Mouse (Mus musculus) lung, embryonic 14.5 days (tissue): Measurements from ENCODE around the gene Qk. TPM values are rescaled to one million over a fixed set of nuclear protein-coding genes. Genes with fewer than 3 reads are reported as not detected.

ENCODE experiments used
- ATAC-seq: fragments of 200-750 bp; cut with Nextera tagmentation; 2 replicates; pipeline ENCODE4 v1.8.0; 2017; ENCODE audit warnings: mild to moderate bottlenecking, moderate TSS enrichment, moderate library complexity; ENCODE audit not compliant: insufficient read depth
- DNase-seq: peaks from one replicate; pipeline ENCODE4 v3.0.0-alpha.2; 2015
- H3K27ac ChIP-seq: fragments of 300-500 bp; sonication (generic); 2 replicates; pipeline ENCODE4 v1.5.1; 2014; ENCODE audit warnings: low read depth, mild to moderate bottlenecking, moderate library complexity
- H3K27me3 ChIP-seq: fragments of 300-500 bp; sonication (generic); 2 replicates; pipeline ENCODE4 v1.6.1; 2014; ENCODE audit warnings: low read length, control low read depth; ENCODE audit not compliant: insufficient read depth
- H3K36me3 ChIP-seq: fragments of 300-500 bp; sonication (generic); 2 replicates; pipeline ENCODE4 v1.6.1; 2014; ENCODE audit warnings: control low read depth; ENCODE audit not compliant: insufficient read depth
- H3K4me1 ChIP-seq: fragments of 300-500 bp; sonication (generic); 2 replicates; pipeline ENCODE4 v1.6.1; 2014; ENCODE audit warnings: antibody characterized with exemption, control low read depth; ENCODE audit not compliant: insufficient read depth
- H3K4me2 ChIP-seq: fragments of 300-500 bp; sonication (generic); 2 replicates; pipeline ENCODE4 v1.6.1; 2014; ENCODE audit warnings: mild to moderate bottlenecking
- H3K4me3 ChIP-seq: fragments of 300-500 bp; sonication (generic); 2 replicates; pipeline ENCODE4 v1.5.1; 2014; ENCODE audit warnings: low read depth, low read length
- H3K9ac ChIP-seq: fragments of 300-500 bp; sonication (generic); 2 replicates; pipeline ENCODE4 v1.6.1; 2014
- H3K9me3 ChIP-seq: fragments of 300-500 bp; sonication (generic); 2 replicates; pipeline ENCODE4 v1.6.1; 2016; ENCODE audit warnings: low read depth, low read length, control low read depth
- CTCF ChIP-seq: IDR thresholded peaks from 2 replicates; pipeline ENCODE4 v1.5.1; 2016; ENCODE audit warnings: antibody characterized with exemption, low read depth
- WGBS: fragments of 180-500 bp; shearing (Covaris S2); extraction: QIAGEN DNeasy Blood & Tissue Kit; methylation state at CpG from one replicate; pipeline ENCODE4 v1.1.7; 2014; 5-methylcytosine and 5-hydroxymethylcytosine counted together
- polyA plus RNA-seq: library from polyadenylated mRNA; unstranded; fragments of >200 nt; fragmentation: Nextera tagmentation; extraction: Ambion mirVana; gene quantifications from 2 replicates; pipeline ENCODE4 v1.2.1, GENCODE M21; 2014

Qk gene
- polyA plus RNA-seq, 1 experiment from 2014 or later: 49.7 TPM

DNA sequence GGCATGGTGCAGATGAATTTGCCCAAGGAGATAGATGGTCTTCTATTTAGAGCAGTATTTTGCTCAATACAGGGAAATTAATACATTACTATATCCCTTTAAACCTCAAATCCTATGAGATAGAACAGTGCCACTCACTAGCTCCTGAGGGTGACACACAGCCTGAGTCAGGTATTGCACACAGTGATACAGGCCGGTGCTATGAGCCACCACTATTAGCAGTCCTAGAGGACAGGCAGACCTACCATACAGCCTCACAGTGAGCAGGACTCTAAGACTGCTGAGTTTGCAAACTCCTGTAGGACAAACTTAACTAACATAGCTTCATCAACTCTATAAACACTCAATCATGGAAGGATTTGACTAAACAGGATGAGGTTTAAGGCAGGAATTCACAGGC, 51.2 kb downstream of the Qk start:
- TF ChIP-seq CTCF: no peak
- ATAC-seq: no peak

DNA sequence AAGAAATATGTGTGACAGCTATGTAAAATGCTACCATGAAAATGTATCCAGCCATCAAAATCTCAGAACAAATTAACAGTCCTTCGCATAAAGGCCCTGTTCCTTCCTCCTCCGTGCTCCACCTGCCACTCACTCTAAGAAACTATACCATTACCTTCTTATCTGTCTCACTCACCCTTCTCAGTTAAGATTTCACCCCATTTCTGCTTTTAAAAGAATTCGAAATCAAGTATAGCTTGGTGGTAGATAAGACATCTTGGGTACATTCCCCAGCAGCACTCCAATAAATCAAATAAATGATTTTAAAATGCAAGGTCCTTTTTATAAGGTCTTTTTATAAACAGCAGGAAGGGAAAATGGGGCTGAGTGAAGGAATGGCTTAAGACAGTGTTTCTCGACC, 53.4 kb downstream of the Qk start:
- Histone ChIP-seq H3K4me3 (no peak overlapping the region), H3K4me2 (no peak overlapping the region), H3K27me3 (no peaks in the 10 kb centered on the region), H3K9ac (no peak overlapping the region), H3K4me1 (no peaks in the 10 kb centered on the region), H3K36me3 (peaks cover 7% of the 10 kb centered on the region; the same call in 1 of the 2 replicates), H3K27ac (no peak overlapping the region), H3K9me3 (no peaks in the 10 kb centered on the region)
- 53% methylated on average over 4 of the region's 4 CpGs for WGBS
- ATAC-seq (no peak), DNase-seq (no peak)
- TF ChIP-seq CTCF: no peak

More for the DNA sequence above, 51.2 kb downstream of the Qk start:
- DNase-seq: no peak
- Histone ChIP-seq H3K9me3 (no peaks in the 10 kb centered on the region), H3K4me2 (no peak overlapping the region), H3K4me1 (no peaks in the 10 kb centered on the region), H3K9ac (no peak overlapping the region), H3K27ac (no peak overlapping the region), H3K36me3 (peaks cover 12% of the 10 kb centered on the region; the same call in 1 of the 2 replicates), H3K27me3 (no peaks in the 10 kb centered on the region), H3K4me3 (no peak overlapping the region)
- 86% methylated on average over 1 of the region's 1 CpGs for WGBS

DNA sequence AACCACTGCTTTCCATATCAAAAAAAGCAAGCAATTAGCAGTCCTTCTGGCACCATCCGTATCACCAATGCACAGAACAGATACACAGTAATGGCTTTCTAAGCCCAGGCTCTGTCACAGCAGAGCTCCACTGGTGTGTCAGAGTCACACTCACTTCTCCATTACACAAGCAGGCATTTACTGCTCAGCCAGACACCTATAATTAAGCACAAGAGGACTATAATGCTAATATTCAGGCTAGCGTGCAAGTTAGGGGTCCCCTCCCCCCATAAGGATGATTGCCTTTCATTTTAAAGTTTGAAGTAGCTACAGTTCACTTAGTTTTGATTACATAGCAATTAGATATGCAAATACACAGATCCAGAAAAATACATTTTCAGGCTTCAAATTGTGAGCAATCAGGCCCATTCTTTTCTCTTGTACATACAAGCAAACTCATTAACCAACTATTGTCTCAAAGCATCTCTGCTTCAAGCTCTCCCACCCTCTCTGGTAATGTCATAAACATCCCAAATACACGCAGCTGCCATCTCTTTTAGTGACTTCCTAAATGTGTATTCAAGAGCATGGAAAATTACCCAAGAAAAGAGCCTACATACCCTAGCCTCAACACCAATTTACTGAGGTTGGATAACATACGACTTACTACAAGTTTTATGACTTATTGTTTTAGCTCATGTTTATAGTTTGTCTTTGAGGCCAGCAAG, 68.2 kb downstream of the Qk start:
- 69% methylated on average over 4 of the region's 4 CpGs for WGBS
- H3K36me3 ChIP-seq: 0 out of 2 replicates have a peak, but pooled peaks cover 5% of the 10 kb centered on the region
- ATAC-seq: no peak
- no peak overlapping the region for H3K4me2 ChIP-seq
- no peaks in the 10 kb centered on the region for H3K4me1 ChIP-seq
- no peak for DNase-seq
- H3K27ac ChIP-seq: no peak overlapping the region
- no peak for TF ChIP-seq CTCF
- H3K9ac ChIP-seq: no peak overlapping the region
- no peaks in the 10 kb centered on the region for H3K9me3 ChIP-seq
- H3K27me3 ChIP-seq: no peaks in the 10 kb centered on the region
- H3K4me3 ChIP-seq: no peak overlapping the region

DNA sequence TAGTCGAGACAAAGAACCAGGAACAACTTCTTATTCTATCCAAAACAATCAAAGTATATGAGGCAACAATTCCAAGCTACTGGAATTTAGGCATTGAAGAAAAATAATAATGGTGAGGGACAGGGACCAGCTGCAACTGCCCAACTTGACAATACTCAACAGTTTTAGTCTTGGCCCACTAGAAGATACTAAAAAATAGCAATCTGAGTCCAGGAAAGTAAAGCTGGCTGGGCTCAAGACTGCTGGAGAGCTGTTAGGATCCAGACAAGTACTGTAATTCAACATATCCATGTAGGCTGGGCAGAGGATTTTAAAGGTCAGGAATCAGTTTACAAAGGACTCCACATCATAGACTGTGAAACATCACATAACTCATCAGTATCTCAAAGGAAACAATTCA, 79.6 kb downstream of the Qk start:
- ATAC-seq (no peak), DNase-seq (peak; percentile 15)
- Histone ChIP-seq H3K36me3 (0 out of 2 replicates have a peak, but pooled peaks cover 4% of the 10 kb centered on the region), H3K27ac (no peak overlapping the region), H3K4me1 (no peaks in the 10 kb centered on the region), H3K9ac (no peak overlapping the region), H3K4me2 (no peak overlapping the region), H3K4me3 (no peak overlapping the region), H3K9me3 (no peaks in the 10 kb centered on the region), H3K27me3 (no peaks in the 10 kb centered on the region)
- no peak for TF ChIP-seq CTCF
- 60% methylated on average over 1 of the region's 1 CpGs for WGBS

DNA sequence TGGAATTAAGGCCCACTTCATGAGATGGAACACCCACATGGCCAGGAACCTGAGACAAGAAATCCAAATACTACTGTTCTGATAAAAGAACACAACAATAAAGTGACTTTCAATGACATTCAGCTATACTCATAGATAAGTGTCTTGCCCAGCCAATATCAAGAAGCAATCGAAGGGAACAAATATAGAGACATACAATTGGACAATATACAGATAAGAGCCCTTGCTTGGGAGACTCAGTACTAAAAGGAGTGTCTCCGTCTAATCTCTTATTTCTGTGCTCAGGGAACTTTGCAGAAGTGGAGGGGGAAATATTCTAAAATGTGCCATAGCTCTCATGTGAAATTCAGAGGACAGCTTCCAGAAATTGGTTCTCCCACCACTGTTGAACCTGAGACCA, 83.1 kb downstream of the Qk start:
- no peak for DNase-seq
- no peak overlapping the region for H3K9ac ChIP-seq
- H3K27me3 ChIP-seq: no peaks in the 10 kb centered on the region
- no peak overlapping the region for H3K4me3 ChIP-seq
- H3K27ac ChIP-seq: no peak overlapping the region
- no peak overlapping the region for H3K4me2 ChIP-seq
- H3K9me3 ChIP-seq: no peaks in the 10 kb centered on the region
- H3K36me3 ChIP-seq: 0 out of 2 replicates have a peak, but pooled peaks cover 4% of the 10 kb centered on the region
- no peak for TF ChIP-seq CTCF
- WGBS: 93% methylated on average over 2 of the region's 2 CpGs
- no peak for ATAC-seq
- H3K4me1 ChIP-seq: no peaks in the 10 kb centered on the region

DNA sequence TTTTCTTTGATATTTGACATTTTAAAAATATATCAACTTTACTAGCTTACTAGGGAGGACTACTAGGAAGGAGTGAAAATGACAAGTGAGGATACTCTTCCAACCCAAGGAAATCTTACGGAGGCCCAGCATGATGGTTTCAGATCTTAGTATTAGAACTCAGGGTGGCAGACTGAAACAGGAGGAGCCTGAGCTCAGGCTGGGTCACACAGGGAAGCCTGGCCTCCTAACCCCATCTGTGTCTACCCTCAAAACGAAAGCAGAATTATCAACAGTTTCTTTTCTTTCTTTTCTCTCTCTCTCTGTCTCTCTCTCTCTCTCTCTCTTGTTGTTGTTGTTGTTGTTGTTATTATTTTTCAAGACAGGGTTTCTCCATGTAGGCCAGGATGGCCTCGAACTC, 87.2 kb downstream of the Qk start:
- 86% methylated on average over 3 of the region's 3 CpGs for WGBS
- no peak for DNase-seq

DNA sequence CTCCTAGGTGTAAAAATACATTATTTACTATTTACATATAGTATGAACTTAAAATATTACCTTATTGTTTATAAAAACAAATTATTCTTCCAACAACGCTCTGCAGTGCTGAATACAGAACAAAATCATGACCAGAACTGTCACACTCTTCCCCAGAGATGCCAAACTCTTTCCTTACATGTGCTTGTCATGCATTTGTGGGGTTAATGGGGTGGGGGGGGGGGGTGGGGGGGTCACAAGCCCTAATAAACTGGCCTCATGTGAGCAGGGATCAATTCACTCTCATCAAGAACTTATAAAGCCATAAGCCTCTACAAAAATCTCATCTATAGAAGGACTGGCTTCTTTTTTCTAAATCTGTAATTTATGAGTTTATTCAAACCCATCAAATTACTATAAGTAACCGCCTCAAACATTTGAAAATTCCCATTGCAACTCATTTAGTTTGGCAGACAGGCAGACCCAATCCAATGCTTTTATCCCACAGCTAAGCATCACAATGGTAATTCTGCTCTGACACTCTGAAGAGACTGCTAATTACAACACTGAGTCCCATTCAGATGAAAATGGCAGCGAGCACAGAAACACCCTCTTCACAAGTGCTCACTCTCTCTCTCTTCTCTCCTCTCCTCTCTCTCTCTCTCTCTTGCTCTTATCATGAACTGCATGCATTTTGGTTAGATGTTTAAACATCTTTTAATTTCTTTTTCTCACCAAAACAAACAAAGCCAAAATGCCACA, 91.7 kb downstream of the Qk start:
- TF ChIP-seq CTCF: no peak
- no peaks in the 10 kb centered on the region for H3K4me1 ChIP-seq
- no peak overlapping the region for H3K4me3 ChIP-seq
- H3K4me2 ChIP-seq: no peak overlapping the region
- H3K9me3 ChIP-seq: no peaks in the 10 kb centered on the region
- no peak for ATAC-seq
- DNase-seq: no peak
- H3K36me3 ChIP-seq: no peaks in the 10 kb centered on the region
- WGBS: 70% methylated on average over 3 of the region's 3 CpGs
- H3K27me3 ChIP-seq: no peaks in the 10 kb centered on the region
- H3K27ac ChIP-seq: no peak overlapping the region
- no peak overlapping the region for H3K9ac ChIP-seq

More for the DNA sequence above, 87.2 kb downstream of the Qk start:
- Histone ChIP-seq H3K9ac (no peak overlapping the region), H3K4me1 (no peaks in the 10 kb centered on the region), H3K36me3 (no peaks in the 10 kb centered on the region), H3K27ac (no peak overlapping the region), H3K4me2 (no peak overlapping the region), H3K27me3 (no peaks in the 10 kb centered on the region), H3K9me3 (no peaks in the 10 kb centered on the region), H3K4me3 (no peak overlapping the region)
- no peak for TF ChIP-seq CTCF
- ATAC-seq: no peak
